Mouse (Mus musculus) cerebellum, adult 11-12 months (tissue): ENCODE measurements around the gene Lrrfip1.
A peak's percentile ranks its signal among the peaks of the same experiment; 100 is the strongest.

Experiments used
- DNase-seq: peaks from one replicate; pipeline ENCODE4 v3.0.0; 2022

The Lrrfip1 gene

DNA sequence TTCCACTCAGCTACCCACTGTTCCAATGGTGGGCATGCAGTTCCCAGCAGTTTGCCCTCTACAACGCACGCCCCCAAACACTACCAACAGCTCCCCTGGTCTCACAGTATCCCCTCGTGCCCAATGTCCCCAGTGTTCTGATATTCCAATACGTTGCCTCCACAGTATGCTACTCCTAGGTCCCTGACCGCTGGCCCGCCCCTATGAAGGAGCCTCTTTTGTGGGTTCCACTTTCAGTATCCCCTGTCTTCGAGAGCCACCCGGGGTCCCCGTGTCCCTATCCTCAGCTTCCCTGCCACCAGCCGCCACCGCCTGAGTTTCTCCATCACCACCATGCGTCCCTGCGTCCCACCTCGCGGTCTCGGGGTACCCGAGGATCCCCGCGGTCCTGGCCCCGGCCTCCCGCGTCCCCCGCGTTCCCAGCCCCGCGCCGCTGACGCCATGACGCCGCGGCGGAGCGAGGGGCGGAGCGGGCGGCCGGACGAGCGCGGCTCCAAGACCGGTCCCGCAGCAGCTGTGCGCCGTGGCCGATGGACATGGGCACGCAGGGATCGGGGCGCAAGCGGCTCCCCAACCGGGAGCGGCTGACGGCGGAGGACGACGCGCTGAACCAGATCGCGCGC is at the start of gene Lrrfip1:
Gene Lrrfip1, plus strand, starts transcription at position 470 of the 623 bp plus-strand sequence.
- peak; percentile 24 for DNase-seq

DNA sequence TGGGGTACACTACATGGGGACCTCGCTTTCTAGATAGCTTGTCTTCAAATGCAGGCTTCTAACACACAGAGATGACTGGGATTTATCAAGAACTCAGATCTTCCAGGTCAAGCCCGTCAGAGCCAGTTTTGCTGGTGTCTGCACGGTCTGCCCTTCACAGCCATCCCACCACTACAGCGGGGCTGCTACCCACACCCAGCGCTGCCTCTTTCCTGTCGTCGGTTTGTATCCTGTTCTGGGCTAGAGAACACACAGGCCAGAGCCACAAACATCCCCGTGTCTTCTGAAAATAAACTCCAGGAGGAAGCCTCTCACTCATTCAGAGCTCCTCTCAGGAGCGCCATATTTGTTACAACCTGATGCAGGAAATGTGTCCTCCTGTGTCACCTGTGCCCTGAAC is 49.2 kb upstream of the Lrrfip1 start:
- no peak for DNase-seq

DNA sequence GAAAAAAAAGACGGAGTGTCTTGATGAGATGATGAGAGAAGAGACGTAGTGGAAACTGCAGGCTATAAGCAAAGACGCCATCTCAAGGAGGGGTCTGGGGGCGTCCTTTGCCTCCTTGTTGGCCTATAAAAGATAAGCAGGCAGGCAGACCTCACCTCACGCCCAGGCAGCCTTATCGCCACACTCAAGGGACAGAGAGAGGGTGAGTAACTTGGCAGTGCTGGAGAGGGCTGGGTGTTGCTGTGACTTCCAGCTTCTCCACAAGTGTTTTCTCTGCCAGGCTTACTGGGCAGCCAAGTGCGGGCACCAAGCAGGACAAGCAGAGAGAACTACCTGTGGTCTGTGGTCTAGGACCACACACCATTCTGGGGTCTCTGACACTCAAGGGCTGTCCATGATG is 46.9 kb upstream of the Lrrfip1 start:
- no peak for DNase-seq

DNA sequence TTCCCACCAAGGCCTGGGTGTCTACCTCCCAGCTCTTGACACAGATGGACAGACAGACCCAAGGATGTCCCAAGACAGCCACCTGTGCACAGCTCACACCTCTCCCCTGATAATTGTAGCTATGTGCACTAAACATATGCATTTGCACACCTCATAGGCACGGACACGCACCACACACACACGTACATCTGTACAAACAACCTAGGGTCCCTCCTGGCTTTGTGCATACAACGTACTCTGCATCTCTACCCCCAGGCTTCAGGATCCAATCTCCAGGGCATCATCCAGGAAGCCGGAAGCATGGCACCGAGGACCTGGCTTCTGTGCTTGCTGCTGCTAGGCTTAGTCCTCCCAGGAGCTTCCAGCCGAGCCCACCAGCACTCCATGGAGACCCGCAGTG is 45.7 kb upstream of the Lrrfip1 start, which contains the start of gene Prlh:
Gene Prlh, plus strand, starts transcription at position 301 of the 400 bp plus-strand sequence.
- no peak for DNase-seq

DNA sequence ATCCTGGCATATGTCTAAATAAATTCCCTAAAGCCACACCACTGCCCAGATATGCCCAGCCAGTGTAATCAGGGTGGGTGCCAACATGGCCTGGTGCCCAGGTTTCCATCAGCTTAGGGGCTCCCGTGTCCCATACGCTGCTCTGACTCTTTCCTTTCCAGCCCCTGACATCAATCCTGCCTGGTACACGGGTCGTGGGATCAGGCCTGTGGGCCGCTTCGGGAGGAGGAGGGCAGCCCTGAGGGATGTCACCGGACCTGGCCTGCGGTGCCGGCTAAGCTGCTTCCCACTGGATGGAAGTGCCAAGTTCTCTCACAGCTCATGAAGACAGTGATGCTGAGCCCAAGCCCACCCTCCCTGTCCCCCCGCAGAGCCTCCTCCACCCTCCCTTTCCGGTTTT is 44.8 kb upstream of the Lrrfip1 start:
- DNase-seq, result no peak

DNA sequence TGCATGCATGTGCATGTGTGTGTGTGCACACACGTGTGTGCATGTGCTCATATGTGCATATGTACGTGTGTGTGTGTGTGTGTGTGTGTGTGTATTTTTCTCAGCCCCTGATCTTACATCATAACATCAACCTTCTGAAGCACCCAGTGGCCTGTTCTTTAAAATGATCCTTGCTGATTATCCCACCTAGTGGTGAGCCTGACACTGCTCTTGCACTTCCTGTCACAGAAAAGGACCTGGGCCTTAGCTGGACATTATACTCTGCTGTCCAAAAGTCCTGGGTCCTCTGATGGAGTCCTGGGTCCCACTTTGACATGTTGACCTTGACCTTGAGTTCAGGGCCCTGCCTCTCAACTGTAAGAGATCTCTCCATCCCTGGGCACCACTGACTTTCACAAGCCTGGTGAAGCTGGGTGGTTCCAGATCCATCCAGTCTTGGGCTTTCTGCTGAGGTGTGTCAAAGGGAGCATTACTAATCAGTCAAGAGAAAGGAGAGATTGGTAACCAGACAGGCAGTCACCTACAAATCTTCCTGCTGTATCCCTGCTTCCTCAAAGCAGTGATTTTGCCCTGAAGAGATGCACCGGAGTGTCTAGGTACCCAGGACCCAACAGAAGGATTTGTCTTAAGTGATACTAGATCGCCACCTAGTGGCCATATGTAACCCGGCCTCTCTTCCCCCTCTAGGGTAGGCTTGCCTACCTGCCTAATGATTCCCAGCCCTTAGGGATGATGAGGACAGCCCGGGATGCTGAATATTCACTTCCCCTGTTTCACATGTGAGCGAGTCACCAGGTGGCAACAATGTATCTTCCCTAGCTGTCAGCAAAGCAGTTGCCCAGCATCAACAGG is 42.1 kb upstream of the Lrrfip1 start:
- peak; percentile 25 for DNase-seq

DNA sequence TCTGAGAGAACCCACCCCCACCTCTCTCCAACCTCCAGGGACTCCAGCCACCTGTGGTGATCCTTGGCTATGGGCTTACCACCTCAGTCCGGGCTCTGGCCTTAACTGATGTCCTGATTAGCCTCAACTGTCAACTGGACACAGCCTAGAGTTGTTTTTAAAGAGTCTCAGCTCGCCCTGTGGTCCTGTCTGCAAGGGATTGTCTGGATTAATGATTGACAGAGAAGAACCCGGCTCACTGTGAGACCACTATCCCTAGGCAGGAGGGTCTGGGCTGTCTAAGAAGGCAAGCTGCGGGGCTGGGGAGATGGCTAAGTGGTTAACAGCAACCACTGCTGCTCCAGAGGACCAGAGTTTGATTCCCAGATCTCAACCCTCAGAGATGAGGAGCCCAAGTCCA is 36.0 kb upstream of the Lrrfip1 start:
- no peak for DNase-seq

DNA sequence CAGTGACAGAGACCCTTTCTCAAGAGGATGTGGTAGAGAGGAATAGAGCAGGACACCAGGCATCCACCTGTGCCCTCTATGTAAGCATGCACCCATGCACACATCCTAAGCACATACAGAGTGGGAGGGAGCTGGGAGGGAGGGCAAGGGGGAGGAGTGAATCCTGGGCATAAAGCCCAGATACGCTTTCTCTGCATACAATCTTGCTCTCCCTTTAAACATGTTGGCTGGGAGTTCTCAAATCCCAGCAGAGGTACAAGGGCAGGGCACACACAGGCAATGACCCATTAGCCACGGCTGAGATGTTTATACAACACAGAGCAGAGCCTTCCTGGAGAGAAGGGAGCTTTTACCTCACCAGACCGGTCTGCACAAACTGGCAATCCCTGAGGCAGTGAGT is 35.5 kb upstream of the Lrrfip1 start:
- DNase-seq, result no peak

DNA sequence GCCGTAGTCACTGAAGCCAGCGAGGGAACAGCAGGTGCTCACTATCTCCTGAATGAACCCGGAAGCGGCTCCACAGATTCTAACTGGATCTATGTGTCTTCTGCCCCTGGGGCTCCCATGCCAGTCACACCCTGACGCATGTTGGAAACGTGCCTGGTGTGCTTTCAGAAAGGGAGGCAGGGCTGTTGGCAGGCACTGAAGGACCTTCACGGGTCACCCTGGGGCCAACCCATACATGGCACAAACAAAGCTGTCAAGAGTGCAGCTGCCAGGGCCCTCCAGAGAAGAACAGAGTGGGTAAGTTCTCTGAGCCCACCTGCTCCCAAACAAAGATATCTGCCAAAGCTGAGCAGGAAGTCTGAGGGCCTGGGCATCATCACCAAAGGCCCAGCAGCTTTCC is 31.0 kb upstream of the Lrrfip1 start:
- no peak for DNase-seq

DNA sequence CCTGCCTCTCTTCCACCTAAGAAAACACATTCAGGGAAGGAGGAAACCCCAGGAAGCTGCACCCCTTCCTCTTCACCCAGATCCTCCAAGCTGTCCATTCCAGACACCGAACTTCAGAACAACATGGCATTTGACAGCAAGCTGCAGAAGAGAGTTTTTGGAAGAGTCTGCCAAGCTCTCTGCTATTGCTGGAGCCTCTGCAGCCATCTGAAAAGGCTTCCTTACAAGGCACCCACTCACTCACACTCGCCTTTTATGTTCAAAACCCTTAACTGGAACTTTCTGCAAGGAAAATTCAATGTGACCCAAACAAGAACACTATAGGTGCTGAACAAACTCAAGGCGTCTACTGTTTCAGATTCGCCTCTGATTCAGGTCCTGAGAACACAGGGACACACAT is 29.9 kb upstream of the Lrrfip1 start:
- DNase-seq, result no peak

DNA sequence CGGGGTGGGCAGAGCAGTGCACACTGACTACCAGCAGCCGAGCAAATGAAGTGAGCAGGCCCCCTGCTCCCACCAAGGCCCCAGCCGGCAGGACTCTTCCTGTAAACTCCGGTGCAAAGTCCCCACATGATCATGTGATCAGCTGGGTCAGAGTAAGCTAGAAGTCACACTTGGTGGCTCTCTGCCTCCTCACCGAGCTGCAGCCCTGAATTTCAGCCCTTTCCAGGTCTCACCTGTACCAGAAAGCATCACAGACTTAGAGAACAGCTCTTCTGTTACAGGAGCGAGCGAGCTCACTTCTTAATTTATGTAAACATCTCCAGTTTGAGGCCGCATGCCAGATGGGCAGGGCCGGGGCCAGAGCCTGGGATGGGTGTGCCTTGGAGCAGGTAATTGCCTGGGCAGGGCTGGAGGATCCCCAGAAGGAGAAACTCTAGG is 29.2 kb upstream of the Lrrfip1 start, which contains the start of gene Rab17:
Gene Rab17, minus strand, starts transcription at position 315 of the 438 bp plus-strand sequence.
- DNase-seq, result no peak

DNA sequence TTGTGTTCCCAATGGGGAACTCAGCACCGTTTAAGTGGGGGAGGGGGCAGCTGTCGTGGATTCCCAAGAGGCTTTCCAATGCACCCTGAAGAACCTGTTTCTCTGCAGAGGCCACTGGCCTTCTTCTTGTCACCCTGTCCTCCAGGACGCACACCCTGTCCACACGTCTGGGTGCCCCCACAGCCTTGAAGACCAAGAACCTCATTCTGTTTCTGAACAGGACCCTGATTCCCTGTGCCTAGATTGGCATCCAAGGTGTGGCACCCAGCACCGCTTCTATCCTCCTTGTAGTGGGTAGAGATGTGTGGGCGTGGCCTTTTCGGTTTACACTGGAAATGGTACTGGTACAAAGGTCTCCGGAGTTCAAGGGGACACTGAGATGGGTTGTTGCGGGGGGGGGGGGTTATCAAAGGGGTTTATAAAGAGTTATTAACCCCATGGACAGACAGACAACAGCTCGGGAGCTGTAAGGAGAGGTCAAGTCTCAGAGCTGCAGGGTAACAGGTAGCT is 28.6 kb upstream of the Lrrfip1 start:
- no peak for DNase-seq

DNA sequence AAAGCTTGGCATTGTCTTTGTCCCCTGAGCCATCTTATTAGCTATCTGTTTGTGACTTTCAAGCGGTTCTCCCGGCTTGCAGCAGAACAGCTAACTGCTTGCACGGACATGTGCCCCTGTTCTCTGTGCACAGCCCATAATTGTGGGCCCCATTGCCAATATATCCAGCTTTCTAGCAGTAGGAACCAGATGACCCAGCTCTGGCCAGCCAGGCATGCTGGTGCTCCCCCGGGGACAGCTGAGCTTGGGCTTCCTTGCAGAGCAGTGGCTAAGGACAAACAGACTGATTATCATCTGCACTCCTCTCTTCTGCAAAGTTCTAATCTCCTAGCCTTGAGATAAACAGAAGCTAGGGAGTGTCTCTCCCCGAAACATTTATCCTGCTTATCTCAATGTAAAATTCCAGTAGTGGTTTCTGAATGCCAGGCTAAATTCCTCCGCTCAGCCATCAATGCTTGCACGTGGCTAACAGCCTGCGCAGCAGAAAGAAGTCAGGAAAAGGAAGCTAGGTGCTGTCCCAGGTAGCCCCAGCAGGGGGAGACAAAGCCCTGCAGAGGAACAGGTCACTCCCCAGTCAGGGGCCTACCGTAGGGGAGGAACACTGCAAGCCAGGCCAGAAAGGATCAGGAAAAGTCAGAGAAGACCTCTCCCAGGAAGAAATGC is 25.5 kb upstream of the Lrrfip1 start:
- DNase-seq, result peak; percentile 75

DNA sequence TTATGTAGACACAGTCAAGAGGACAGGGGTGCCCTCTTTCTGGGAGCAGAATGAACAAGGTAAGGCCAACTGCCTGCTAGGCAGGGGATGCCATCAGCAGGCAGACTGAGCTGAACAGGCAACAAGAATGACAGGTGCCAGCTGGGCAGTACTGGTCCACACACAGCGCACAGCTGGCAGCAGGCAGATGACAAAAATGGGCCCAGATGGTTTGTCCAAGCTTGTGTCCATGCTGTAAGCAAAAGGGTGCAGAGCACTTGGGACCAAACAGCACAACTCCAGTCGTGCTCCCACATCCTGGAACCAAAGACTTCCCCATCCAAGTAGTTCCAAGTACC is 25.0 kb upstream of the Lrrfip1 start:
- DNase-seq, result no peak

DNA sequence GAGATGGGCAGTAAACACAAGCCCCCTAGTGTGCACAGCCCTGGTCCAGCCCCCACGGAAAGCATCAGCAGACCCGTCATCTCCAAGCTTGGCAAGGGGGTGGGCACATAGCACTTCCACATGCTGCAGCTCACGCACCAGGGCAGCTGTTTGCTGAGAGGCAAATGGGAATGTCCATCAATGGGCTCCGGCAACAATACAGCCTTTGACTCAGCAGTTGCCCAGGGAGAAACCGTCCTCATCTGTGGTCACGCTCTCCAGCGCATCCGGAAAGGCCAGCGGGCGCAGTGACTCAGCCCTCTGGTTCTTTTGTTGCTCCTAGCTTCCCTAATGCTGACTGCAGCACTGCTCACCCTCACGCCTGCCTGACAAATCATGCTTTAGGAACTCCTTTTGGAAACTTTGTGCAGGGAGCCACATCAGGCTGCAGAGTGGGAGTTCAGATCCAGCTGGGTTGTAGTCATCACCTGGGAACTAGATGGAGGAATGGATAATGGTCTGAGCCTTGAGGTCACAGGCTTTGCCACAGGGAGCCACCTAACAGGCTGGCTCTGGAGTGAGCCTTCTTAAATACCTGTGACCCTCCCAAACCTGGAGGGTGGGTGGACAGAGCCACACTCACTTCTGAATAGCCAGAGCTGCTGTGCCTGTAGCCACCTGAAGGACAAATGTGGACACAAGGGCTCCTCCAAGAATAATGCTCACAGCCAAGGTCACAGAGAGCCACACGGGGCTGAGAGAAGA is 23.5 kb upstream of the Lrrfip1 start:
- DNase-seq, result peak; percentile 15

DNA sequence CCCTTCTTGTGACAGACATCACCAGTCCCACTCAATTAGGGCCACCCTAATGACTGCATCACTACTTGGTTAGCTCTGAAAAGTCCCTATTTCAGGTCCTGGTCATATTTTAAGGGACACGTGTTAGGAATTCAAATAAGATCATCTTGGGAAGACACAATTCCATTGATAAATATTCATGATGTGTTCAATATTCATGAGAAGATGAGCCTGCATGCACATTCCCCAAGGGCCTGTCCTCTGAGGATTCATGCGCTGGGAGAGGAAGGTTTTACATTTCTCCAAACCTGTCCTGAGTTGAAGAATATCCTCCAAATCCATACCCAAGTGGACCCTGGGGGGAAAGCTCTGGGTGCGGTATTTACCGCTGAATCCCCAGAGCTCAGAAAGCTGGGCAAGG is 22.6 kb upstream of the Lrrfip1 start:
- no peak for DNase-seq

DNA sequence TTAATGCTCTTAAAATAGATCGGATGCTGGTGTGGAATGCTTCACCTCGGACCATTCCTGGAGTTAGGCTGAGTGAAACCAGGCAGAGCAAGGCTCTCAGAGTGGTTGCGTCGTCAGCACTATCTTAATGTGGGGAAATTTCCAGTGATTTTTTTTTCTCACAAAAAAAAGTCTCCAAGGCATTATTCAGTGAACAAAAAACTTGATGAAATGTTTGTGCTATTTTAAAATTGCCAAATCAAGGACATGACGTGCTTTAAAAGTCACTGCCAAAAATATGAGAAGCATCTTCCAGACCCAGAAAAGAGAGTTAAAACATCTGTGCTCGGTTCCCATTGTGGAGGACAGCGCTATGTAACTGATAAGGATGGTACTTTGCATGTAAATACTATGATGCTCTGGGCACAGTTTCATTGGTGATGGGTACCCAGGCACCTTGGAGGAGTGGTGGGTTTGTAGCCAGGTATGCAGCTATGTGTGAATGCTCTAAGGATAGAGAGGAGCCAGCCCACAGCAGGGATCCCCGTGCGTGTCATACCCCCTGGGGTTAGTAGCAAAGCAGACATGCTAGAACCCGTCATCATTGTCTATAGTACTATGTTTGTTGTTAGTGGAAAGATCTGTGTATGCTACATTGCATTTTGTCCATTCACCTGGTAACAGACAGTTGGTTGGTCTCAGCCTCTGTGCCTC is 17.8 kb upstream of the Lrrfip1 start:
- DNase-seq, result no peak

DNA sequence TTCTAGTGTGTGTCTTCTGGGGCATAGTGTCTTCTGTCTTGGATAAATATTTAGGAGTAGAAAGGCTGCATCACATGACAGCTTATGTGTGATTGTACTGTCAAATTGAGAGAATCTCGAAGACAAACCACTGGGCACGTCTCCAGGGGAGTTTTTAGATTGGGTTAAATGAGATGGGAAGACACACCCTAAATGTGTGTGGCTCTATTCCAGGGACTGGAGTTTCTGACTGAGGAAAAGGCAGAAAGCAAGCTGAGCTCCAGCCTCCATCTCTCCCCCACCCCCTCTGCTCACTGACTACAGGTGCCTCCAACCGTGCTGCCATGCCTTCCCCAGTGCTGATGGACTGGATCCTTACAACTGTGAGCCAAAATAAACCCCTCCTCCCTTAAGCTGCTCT is 17.2 kb upstream of the Lrrfip1 start:
- DNase-seq, result no peak

DNA sequence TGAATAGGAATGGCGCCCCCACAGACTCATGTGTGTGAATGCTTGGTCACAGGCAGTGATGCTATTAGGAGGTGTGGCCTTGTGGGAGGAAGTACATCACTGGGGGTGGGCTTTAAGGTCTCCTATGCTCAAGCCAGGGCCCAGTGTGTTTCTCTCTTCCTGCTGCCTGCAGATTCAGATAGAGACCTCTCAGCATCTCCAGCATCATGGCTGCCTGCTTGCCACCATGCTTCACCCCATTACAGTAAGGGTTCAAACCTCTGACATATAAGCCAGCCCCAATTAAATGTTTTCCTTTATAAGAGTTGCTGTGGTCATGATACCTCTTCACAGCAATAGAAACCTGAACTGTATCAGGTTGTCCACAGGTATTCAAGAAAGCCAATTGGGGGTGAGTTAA is 2.6 kb upstream of the Lrrfip1 start:
- DNase-seq, result no peak

DNA sequence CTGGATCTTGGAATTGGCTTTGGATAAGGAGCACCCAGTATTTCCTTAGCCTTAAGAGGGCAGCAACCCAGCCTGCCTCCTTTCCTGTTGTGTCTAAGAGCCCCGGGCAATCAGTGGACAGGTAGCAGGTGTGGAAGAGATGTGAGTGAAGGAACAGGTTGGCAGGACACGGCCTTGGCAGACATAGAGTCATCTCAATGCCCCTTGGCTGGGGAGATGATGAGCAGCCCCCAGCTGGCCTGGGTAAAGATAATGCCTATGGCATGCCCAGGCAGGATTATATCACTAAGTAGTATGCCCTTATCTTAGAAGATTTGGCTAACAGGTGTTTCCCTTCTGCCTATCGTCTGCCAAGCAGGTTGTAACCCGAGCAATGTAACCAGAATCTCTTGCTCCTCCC is 1.4 kb upstream of the Lrrfip1 start:
- DNase-seq, result no peak

DNA sequence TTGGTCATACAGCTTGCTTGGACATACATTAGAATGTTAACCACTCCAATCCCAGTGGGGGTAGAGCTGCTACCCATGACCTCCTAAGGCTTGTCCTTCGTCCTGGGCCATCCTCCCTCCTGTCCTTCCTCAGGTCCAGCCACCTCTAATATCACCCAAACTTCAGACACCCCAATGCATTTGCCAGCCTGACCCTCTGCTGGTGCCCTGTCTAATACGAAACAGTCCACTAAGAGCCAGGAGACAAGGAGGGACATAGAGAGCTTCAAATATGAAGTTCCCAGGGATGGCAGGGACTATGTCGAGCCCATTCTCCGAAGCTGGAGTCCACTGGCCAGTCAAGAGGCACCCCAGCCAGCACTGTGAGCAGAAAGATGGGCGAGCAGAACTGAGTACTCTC is 896 bp upstream of the Lrrfip1 start:
- DNase-seq, result no peak

DNA sequence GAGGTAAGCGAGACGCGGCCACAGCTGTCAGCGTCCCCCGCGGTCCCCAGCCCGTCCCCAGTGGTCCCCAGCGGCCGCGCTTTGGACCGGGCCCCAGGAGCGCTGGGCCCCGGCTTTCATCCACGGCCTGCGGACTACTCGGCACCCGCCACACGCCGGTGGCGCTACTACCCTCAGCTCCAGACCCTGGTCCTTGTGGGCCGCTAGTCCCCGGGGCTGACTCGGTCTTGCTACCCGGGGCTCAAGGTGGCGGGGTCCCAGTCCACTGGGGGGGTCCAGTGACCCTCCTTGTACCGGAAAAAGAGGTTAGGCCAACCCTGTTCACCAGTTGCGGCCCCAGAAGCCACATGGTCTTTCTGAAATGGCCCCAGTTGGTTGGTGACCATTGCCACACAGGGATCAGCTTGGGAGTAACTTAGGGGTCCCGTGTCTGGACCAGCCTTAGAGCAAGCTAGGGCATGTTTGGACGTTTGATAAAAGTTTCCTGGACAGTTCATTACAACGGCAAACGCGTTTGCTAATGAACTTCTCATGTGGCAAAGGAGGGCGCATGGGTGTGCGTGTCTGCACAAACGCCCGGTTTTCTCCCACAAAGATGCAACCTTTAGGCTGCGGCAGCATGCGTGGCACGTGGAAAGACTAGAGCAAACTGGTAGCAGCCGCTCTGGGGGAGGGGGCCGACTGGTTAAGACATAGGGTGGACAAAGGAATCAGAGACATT is 514 bp downstream of the Lrrfip1 start:
- no peak for DNase-seq
